Mouse (Mus musculus): ENCODE measurements at regions not wholly inside any gene's neighbourhood (a gene's known extent, or its start where the extent isn't known, plus 50 kb on each side); places are given as distances from the start of the nearest gene placed in this dataset.

DNA sequence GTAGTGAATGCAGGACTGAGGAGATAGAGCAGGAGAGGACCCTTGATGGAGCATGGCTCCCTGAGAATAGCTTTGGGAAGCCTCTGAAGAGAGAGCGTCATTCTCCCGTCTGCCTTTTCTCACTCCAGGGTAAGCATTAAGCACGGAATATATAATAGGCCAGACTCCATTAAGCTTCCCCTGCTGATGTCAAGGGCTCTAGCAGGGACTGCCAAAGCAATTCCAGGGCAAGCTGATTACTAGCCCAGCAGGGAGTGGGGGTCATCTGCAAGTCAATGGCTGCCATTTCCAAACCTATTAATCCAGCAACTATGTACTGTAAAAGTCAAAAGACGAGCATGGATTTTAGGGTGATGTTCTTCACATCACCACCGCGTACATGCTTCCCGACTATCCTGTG, 111.2 kb upstream of the Arl4c start:
- no peak for DNase-seq

DNA sequence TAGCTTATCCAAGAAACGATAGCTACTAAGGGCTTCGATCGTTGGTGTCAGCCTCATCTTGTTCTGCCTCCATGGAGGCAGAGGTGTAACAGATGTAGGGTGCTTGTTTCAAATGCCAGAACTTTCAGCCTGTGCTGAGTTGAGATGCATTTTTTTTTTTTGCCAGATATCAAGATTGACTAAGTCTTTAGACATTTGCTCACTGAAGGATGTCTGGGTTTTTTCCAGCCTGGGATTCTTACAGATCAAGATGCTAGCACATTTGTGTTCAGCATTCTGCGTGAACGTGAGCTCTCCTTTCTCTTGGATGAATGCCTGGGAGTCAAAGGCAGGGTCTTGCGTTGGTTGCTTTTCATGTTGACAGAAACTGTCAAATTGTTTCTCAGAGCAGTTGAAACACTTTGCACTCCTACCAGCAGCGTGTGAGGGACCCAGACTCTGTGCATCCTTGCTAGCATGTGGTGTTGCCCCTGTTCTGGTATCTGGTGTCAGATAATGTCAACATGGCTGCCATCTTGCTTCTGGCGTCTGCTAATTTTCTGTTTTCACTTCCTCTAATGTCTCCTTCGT, 114.4 kb upstream of the Arl4c start:
- DNase-seq, result no peak

DNA sequence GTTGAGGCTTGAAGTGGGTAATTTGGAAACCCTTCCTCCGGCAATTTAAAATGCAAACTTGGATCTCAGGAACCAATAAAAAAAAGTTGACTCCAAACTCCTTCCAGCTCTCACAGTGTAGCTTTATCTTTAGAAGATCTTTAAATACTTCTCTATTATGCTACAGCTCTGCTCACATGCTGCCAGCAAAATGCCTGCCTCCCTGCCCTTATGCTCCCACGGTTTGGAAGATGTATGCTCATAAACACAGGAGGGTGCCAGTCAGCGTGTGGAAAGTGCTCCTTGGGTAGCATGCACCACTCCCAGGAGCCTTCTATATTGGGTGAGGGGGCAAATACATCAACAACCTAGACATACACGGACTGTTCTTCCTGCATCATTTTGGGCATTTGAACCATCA, 123.2 kb upstream of the Arl4c start:
- peak; percentile 7 for DNase-seq

DNA sequence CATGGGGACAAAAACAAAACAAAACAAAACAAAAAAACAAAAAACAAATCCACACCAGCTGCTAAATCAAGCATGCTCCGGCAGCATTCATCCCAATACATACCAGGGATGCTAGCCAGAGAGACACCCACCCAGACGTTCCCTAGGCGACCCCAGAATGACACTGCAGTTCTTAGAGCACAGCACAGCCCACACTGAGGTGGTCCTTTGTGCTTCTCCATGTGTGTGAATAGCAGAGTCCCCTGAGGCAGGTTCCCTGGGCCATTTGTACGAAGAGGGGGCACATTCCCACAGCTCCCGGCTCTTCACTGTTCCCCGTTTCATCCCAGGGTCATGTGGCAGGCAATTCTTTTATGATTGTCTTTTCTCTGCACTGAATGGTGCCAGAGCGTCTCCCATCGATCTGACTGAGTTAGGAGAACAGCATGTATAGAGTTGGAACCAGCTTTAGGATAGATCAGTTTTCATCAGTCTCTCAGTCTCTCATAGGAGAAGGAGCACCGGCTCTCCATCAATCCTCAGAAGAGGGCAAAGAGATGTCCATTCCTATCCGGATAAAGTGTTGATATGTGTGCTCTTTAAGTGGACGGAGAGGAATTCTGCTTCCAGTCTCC, 136.7 kb upstream of the Arl4c start:
- DNase-seq, result no peak

DNA sequence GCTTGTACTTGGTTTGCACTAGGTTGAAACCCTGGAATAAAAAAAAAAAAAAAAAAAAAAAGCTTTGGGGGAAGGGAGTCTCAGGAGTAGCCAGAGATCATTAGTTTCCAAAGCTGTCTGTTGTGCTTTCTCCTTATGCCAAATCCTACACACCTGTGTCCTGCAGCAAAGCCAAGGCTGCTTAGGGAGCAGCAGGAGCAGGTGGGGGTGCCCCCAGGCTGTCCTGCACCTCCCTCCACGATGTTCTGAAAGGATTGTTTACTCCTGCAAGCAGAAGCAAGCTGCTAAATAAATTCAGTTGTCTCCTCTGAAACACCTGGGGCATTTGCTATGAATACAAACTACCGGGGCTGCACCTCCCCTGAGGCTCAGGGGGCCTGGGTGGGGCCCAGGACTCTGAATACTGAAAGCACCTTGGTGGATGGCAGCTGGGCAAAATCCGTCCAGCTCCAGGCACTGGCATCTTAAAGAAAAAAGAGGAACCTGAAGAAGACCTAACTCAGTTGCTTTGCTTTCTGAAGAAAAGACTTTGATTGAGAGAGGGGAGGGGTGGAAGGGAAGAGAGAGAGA, 137.5 kb upstream of the Arl4c start:
- DNase-seq, result no peak

DNA sequence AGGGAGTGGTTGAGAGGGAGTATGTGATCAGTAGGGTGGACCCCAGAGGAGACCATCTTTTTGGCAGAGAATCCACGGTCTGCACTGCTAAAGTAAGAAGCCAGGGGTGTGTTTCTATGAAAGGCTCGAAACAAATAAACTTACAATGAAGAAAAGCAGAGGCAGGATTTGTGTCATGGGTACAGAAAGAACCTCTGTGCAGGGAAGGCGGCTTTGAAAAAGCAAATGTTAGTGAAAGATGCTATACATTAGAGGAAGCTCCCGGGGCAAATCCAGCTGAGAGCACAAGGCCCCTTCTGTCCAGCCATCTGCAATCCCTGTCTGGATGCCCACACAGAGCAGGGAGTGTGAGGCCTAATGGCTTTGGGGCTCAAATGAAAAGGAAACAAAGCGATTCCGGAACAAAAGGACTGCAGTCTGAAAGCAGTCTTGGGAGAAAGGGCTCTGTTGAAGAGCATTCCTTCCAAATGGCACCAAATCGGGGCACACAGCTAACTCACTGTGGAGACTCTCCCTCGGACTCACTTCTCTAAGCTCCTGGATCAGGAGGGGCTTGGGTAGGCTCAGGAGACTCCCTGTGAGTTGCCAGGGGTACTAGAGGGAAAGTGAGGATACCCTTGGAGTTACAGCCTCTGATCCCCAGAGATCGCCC, 138.1 kb upstream of the Arl4c start:
- DNase-seq, result no peak

DNA sequence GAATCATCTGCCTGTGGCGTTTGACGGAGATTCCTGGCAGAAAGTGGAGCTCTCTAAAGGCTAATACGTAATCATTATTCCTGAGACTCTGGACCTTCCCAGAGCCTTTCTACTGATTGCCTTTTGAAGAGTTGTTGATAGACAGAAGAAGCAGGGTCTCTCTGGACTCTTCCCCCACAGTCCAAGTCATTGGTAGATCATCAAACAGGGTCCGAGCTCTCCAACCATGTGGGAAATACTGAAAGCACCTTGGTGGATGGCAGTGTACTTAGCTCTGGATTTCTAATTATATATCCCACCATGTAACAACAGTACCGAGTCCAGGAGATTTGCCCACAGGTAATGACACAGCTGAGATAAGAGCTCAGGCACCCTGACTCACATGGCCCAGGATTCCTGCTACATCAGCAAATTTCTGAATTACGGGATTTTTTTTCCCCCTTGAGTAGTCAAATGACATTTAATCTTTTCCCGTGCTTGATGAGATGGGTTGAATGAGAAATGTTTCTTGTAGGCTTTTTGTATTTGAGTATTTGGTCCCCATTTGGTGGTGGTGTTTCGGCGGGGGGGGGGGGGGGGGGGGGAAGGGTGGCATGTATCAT, 139.1 kb upstream of the Arl4c start:
- no peak for DNase-seq

DNA sequence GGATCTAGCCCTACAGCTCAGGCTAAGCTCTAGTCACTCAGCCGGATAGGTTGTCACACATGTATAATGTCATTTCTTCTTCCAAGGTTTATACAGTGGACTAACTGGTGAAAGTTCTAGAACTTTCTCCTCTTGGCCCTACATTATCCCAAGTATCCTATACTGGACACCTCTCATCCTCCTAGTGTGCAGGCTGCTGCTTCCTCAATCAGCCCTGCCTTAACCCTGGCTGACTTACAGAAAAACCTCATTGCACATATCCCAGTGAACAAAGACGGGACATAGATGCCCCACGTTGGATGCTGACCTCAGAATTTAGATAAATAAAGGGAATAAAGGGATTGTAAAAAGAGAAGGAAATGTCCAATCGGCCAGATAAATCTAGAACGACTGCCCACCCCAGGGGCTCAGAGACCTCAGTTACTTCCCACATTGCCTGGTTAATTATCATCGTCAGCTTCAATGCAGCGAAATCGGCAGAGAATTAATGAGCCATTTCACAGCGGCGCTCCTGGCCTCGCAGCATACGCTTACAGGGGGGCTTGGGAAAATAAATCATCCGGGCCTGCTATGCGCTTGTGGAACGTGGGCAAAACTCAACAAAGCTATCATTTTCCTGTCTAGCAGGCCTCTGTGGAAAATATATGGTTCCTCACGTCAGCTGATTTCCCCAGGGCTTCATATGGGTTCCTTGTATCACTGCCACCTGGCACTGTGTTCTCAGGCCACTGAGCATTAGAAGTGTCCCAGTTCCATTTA, 145.5 kb upstream of the Arl4c start:
- peak; percentile 2 for DNase-seq

DNA sequence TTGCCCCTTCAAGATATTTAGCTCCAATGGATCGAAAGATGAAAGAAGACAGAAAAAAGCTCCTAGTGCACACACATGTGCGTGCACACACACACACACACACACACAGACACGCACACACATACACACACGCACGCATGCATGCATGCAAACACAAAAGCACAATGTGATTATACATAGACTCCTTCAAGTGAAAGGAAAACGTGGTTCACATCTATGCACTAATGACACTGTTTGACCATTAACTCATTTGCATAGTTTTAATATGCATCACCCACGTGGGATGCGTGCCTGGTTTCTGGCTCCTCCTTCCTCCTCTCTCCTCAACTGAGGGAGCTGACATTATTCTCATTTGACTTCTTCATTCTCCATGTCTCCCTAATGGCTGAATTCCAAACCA, 146.2 kb upstream of the Arl4c start:
- no peak for DNase-seq

DNA sequence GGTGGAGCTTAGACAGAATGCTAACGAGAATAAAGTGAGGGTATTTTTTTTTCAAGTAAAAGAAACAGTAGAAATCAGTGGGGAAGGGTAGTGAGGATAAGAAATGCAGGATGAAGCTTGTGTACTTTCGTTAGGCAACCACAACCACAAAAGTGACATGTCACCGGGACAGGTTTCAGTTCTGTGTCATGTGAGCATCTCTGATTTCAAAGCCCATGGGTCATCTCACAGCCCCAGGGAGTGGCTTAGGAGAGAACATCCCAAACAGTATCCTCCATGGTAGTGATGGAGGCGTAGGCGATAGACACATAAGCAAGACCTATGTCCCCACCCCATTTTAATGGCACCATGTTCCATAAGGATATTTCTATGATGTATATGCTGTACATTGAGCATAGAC, 147.4 kb upstream of the Arl4c start:
- no peak for DNase-seq

DNA sequence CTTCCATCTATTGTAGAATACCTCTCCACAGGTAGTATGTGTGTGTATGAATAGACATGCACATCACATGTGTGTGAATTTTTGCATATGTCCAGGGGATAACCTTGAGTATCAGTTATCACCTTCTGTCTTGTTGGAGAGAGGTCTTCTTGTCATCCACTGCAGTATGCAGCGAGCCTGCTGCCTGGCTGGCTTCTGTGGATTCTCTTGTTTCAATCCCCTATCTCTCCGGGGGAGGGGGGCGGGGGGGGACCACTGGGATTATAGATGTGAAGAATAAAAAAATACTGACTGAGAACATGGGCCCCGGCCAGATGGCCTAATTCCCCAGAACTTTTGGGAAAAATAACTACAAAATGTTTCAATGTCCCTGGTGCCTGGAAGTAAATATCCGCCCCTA, 149.9 kb upstream of the Arl4c start:
- no peak for DNase-seq

DNA sequence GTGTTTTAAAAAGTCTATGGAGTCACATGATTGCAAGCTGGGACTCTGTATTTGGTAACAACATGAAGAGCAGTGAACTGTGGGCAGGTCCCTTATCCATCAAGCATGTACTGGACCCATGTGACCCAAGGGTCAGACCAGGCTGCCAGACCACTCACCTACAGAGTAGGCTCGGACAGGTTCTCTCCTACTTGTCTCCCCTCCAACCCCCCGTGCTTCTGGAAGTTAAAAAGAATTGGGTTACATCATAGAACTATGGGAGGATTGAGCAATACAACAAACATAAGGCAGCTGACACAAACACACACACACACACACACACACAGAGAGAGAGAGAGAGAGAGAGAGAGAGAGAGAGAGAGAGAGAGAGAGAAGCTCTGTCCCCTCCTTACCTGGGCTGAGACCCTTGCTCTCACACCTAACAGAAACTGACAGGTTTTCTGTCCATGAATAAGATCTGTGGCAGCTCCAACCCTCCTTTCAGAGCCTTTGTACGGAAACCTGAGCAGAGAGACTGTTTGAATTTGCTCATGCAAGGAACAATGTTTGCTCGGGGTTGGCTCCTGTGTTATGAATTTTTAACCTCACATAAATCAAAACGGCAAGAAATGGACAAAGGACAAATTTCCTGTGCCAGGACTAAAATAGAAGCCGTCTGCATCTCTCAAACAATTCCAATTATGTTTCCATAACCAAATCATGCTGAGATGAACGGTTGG, 159.0 kb upstream of the Arl4c start:
- no peak for DNase-seq

DNA sequence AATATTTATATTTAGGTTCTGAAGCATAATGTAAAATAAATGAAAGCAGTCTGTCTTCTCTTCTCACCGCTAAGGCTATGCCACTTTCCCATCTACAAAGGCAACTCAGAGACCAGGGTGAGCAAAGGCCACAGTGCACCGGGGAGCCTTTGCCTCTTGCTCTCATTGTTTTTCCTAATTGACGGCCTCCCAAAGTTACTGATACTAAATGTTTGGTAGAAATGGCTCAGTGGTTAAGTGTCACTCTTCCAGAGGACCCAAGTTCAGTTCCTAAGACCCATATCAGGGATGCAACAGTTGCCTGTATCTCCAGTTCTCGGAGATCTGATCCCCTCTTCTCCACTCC, 159.5 kb upstream of the Arl4c start:
- no peak for DNase-seq

DNA sequence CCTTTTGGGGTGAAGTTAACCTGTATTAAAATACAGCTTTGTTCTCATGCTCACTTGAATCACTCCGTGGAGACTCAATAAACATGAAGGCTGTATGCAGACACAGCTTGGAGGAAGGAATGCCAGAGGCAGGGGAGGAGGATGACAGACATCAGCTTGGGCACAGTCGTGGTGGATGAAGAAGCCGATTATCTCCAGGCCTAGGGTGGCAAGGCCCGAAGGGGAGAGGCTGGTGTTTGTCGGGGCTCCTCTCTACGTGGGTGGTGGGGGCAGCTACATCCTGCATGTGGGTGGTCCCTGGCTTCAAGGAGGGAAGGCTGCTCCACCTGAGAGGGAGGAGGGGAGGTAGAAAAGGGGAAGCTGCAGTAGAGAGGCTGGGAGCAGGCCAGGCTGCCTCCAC, 163.4 kb upstream of the Arl4c start:
- no peak for DNase-seq

DNA sequence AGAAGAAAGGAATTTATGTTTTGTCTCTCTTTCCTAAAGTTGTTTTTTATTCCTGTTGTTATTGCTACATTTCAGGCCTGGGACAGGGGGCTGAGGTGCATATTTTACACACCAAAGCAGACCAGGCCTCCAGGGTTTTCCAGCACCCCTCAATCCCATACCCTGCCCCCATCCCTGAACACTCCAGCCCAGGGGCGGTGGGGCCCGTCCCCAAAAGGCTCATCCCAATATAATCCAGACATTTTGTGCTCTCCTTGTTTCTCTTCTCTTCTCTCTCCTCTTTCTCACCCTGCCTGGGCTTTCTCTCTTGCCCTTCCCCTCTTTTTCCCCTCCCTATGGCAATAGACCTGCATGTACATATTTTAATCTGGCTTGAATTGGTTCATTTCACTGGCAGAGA, 164.6 kb upstream of the Arl4c start:
- no peak for DNase-seq

DNA sequence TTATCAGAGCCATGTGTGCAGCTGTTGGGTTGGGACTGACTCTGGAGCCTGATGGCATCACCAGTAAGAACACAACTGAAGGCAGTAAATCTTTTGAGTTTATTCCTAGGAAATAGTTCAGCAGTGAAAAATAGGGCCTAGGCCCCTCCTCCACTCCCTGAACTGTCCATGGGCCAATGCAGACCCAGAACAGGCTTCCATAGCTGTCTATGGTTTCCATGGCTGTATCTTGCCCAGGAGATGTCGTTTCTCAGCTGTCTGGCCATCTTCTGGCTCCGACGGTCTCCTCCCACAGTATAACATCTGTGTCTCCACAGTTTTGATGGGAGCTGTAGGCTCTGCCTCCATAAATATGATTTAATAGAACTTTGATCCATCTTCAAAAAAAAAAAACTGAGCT, 165.1 kb upstream of the Arl4c start:
- no peak for DNase-seq

DNA sequence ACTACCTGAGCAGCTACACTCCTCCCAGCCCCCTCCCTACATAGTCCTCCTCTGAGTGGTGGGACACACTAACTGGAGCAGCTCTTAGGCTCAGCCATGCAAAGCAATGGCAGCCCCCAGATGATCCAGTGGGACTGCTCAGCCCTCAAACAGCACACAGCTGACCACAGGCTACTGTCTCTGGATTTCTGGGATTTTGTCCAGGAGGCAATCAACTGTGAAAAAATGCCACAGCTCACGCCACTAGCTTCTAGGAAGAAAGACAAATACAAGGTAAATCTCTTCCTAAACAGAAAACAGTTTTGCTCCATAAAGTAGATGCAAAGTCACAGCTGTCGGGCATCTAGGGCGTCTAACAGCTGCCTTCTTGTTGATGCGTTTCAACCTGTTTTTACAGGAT, 167.9 kb upstream of the Arl4c start:
- no peak for DNase-seq

DNA sequence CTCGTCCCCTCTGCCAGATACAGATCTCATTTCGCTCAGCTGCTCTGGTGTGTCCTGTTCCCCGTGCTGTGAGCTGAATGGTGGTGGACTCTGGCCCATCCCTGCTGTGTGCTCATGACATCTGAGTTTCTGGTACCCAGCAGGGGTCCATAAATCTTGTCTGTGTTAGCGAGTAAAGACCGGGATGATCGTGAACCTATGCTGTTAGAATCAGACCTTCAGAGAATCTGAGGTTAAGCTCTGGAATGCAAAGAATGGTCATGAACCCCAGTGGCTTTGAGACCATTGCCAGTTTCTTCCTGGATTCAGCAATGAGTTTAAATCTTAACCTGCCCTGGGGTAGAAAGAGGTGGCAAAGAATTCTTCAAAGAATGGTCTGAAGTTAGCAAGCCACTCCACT, 173.3 kb upstream of the Arl4c start:
- DNase-seq, result no peak

DNA sequence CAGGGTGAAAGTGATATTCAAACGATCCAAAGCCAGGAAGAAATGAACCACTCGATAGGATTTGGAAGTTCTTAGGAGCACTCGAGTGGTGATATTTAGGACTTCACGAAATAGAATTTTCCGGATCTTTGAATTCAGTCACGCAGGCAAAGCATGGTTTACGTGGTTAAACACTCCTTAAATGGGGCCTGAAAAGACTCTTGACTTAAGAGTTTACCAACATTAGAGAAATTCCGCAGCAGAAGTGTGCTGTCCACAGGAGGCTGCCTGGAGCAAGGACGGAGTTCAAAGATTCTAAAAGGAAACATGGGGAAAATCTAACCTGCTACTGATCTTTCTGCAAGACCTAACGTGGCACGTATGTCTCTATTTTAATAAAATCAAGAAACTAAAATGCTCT, 175.4 kb upstream of the Arl4c start:
- DNase-seq, result no peak

DNA sequence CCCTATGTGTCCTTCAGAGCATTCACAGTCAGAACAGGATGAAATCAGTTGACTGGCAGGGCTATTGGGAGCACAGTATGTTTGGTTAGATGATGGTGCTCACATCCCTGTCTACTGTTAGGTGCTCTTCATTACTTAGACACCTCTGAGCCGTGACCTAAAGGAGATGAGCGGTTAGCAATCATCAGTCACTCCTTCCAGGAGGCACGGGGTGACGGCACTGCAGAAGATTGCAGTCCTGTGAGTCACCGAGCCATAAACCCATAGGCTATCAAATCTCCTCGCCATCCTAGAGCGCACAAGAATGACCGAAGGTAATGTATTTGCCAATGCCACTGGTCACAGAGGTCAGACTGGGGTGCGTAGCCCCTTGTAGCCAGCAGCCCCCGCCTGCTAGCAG, 176.8 kb upstream of the Arl4c start:
- no peak for DNase-seq

DNA sequence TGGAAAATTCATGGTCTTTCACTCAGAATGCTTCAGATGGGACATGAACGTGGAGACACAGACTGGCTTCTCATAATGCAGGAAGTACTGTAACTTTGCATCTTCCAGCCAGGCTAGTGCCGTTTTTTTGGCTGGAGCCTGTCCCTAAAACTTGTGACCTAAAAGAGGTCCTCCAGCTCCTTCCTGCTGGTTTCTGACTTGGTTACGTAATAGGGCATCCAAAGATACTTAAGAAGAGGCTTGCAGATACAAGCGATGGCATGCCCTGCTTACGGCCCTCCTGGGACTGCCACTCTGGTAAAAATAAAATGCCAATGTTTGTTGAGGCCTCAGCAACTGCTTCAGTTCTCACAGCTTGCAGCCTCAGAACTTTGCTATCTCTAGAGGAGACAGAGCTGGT, 177.3 kb upstream of the Arl4c start:
- no peak for DNase-seq

DNA sequence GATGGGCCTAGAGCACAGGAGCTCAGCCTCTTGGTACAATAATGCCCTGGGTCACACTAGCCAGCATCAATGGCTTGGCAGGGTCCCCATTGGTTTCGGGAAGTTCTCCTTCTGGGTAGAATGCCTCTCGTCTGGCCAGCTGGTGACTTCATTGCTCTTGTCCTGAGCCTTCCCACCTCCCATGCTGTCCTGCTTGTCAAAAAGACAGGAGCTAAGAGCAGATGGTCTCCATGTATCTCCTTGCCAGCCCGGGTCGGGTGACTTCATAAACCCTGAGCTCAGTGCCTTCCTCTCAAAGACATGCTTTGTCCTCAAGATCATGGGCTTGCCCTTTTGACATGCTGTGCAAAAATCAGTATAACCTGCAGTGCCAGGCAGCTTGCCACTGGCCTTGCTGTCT, 179.2 kb upstream of the Sh3bp4 start:
- DNase-seq, result no peak

DNA sequence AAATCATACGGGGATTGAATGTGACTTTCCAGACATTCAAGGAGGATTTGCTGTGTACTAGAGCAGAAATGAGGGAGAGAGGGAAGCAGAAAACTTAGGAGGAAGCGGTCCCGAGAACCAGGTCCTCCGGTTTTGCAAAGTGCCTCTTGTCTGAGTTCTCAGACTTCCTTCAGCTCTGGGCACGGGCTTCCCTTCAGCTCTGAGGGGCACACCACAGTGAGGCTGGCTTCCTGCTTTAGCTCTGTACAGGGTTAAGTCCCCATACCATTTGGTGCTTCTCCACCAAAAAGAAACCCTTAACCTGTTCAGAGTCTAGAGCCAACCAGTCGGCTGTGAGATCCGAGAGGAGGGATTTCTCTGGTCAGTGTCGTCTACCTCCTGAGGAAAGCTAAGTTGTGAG, 167.8 kb upstream of the Sh3bp4 start:
- DNase-seq, result no peak

All from right cerebral cortex, postnatal 25 days (tissue).